Mouse (Mus musculus) heart, embryonic 16.5 days (tissue): Measurements from ENCODE around the gene Tnp2. TPM values are rescaled to one million over a fixed set of nuclear protein-coding genes. Genes with fewer than 3 reads are reported as not detected.
A peak's percentile ranks its signal among the peaks of the same experiment; 100 is the strongest.

Source experiments
- ATAC-seq: fragments of 200-750 bp; cut with Nextera tagmentation; replicated peaks from 2 replicates; pipeline ENCODE4 v1.8.0; 2017; ENCODE audit warnings: moderate number of reproducible peaks; ENCODE audit not compliant: insufficient read depth, low FRiP score; ENCODE audit errors: extremely low read depth
- H3K27ac ChIP-seq: fragments of 300-500 bp; sonication (generic); 2 replicates; pipeline ENCODE4 v1.5.1; 2014; ENCODE audit warnings: mild to moderate bottlenecking, low read length, control low read depth, moderate library complexity
- H3K27me3 ChIP-seq: fragments of 300-500 bp; sonication (generic); 2 replicates; pipeline ENCODE4 v1.6.1; 2014; ENCODE audit warnings: low read length, mixed read lengths; ENCODE audit not compliant: control insufficient read depth, insufficient read depth
- H3K36me3 ChIP-seq: fragments of 300-500 bp; sonication (generic); 2 replicates; pipeline ENCODE4 v1.6.1; 2014; ENCODE audit not compliant: control insufficient read depth, insufficient read depth
- H3K4me1 ChIP-seq: fragments of 300-500 bp; sonication (generic); 2 replicates; pipeline ENCODE4 v1.6.1; 2014; ENCODE audit warnings: low read length, mixed read lengths; ENCODE audit not compliant: control insufficient read depth, insufficient read depth
- H3K4me2 ChIP-seq: fragments of 300-500 bp; sonication (generic); 2 replicates; pipeline ENCODE4 v1.6.1; 2014; ENCODE audit warnings: low read depth, mild to moderate bottlenecking, control low read depth, low read length
- H3K4me3 ChIP-seq: fragments of 300-500 bp; sonication (generic); 2 replicates; pipeline ENCODE4 v1.5.1; 2014; ENCODE audit warnings: mild to moderate bottlenecking, control low read depth, low read length
- H3K9ac ChIP-seq: fragments of 300-500 bp; sonication (generic); 2 replicates; pipeline ENCODE4 v1.6.1; 2014; ENCODE audit warnings: low read length, control low read depth
- H3K9me3 ChIP-seq: fragments of 300-500 bp; sonication (generic); replicated peaks from 2 replicates; pipeline ENCODE4 v1.6.1; 2016; ENCODE audit warnings: low read length; ENCODE audit not compliant: control insufficient read depth
- WGBS: fragments of 180-500 bp; shearing (Covaris S2); extraction: QIAGEN DNeasy Blood & Tissue Kit; methylation state at CpG from one replicate; pipeline ENCODE4 v1.1.7; 2014; 5-methylcytosine and 5-hydroxymethylcytosine counted together
- polyA plus RNA-seq: library from polyadenylated mRNA; unstranded; fragments of >200 nt; fragmentation: Nextera tagmentation; extraction: Ambion mirVana; gene quantifications from 2 replicates; pipeline ENCODE4 v1.2.1, GENCODE M21; 2015

Gene Tnp2
- 0.47 TPM in 1 of 2 replicates, not detected in the other for polyA plus RNA-seq

DNA sequence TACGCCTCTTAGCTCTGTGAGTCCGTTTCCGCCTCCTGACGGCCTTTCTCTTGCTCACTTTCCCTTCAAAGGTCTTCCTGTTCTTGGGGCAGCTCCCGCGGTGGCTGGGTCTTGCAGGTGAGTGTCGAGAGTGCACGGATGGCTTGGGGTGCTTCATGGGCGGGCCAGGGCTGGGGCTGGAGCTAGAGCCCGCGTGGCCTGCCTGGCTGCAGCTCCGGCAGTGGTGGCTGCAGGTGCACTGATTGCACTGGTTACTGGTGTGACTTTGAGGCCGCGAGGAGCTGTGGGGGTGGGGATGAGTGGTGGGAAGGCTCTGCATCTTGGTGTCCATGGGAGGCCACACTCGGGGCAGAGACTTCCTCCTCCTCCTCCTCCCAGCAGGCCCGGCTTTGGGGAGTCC lies at the start of gene Tnp2:
TSS of gene Tnp2 (minus strand) at position 390 of the 400 bp plus-strand sequence.
- Histone ChIP-seq H3K9me3 (no peaks in the 10 kb centered on the region), H3K36me3 (no peaks in the 10 kb centered on the region), H3K4me2 (no peak within 1 kb of the TSS), H3K27ac (no peak within 1 kb of the TSS), H3K27me3 (no peaks in the 10 kb centered on the region), H3K9ac (no peak within 1 kb of the TSS), H3K4me3 (no peak within 1 kb of the TSS), H3K4me1 (peaks cover 26% of the 10 kb centered on the region)
- 54% methylated on average over 15 of the region's 16 CpGs for WGBS
- ATAC-seq, result no peak

GRCm38 (mm10) chr16:10837903-10838302 lies 49.4 kb upstream of the Tnp2 start:
- Histone ChIP-seq H3K4me3 (no peak overlapping the region), H3K4me2 (peak overlapping the region; percentile 34; the same call in 1 of the 2 replicates), H3K27ac (peak overlapping the region; percentile 82), H3K9me3 (no peaks in the 10 kb centered on the region), H3K27me3 (no peaks in the 10 kb centered on the region), H3K9ac (peak overlapping the region; percentile 18; the same call in 1 of the 2 replicates), H3K4me1 (peaks cover 38% of the 10 kb centered on the region), H3K36me3 (no peaks in the 10 kb centered on the region)
- no peak for ATAC-seq
- 68% methylated on average over 1 of the region's 1 CpGs for WGBS

DNA sequence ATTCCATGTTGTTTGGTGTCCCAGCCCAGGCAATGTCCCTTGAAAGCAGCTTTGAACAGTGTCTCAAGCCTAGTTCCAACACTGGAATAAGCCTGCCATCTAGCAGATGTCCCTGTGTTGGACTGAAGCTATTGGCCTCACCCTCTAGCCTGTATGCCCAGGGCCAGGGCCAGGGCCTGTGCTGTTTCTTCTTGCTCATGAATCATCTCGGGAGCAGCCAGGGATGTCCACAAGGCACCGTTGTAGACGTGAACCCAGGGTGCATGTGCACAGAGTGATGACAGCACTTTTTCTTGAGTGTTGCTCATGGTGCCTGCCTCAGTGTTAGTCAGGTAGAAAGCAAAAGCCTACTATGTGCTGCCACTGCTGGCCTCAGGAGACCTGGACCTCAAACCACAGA lies 48.8 kb upstream of the Tnp2 start:
- H3K9me3 ChIP-seq, result no peaks in the 10 kb centered on the region
- H3K4me3 ChIP-seq, result no peak overlapping the region
- ATAC-seq, result no peak
- H3K4me2 ChIP-seq, result no peak overlapping the region
- 0 out of 2 replicates have a peak overlapping the region, but pooled peaks have one; percentile 82 for H3K27ac ChIP-seq
- H3K27me3 ChIP-seq, result no peaks in the 10 kb centered on the region
- peaks cover 34% of the 10 kb centered on the region for H3K4me1 ChIP-seq
- H3K36me3 ChIP-seq, result no peaks in the 10 kb centered on the region
- no peak overlapping the region for H3K9ac ChIP-seq
- 78% methylated on average over 3 of the region's 3 CpGs for whole genome bisulfite sequencing

DNA sequence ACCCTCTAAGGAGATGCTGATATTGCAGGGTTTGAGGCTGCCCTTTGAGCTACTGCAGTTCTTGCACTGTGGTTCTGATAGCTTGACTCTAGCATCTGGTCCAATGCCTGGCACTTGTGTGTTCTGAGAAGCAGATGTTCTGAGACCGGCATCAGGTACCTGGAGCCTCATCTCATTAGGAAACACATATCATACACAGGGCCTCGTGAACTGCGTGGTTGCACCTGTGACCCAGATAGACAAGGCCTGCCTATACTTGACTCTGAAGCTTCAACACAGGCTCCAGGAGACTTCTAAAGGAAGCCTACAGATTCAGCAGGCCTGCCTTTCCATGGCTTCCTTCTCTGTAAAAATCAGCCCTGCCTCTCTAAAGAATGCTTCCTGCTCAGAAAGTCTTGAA lies 47.9 kb upstream of the Tnp2 start:
- WGBS, result 84% methylated on average over 3 of the region's 3 CpGs
- Histone ChIP-seq H3K27ac (no peak overlapping the region), H3K9me3 (no peaks in the 10 kb centered on the region), H3K9ac (no peak overlapping the region), H3K36me3 (no peaks in the 10 kb centered on the region), H3K4me1 (peaks cover 33% of the 10 kb centered on the region), H3K4me2 (peak overlapping the region; percentile 95; the same call in 1 of the 2 replicates), H3K4me3 (no peak overlapping the region), H3K27me3 (no peaks in the 10 kb centered on the region)
- no peak for ATAC-seq

DNA sequence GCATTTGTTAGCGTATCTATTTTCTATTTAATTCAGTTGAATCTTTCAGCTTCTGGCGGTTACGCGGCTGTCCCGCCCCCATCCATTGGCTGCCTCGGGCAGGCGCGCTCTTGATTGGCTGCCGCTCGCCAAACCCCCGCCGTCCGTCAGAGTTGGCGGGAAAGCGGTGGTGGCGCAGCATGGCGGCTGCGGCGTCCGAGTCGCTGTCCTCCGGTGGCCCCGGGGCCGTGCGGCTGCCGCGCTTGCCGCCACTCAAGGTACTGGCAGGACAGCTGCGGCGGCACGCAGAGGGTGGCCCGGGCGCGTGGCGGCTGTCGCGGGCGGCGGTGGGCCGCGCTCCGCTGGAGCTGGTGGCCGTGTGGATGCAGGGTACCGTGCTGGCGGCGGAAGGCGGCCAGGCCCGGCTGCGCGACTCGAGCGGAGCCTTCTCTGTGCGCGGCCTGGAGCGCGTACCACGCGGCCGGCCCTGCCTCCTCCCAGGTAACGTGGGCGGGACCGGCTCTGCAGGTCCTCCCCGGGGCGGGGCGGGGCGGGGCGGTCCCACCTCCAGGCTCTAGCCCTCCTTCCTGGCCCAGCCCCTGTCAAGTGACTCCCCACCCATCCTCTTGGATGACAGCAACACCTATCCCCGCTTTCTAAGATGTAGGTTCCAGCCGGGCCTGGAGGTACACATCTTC lies 46.6 kb upstream of the Tnp2 start, which contains the start of gene Rmi2:
TSS of gene Rmi2 (plus strand) at position 149 of the 677 bp plus-strand sequence.
- peak; percentile 81 for ATAC-seq
- no peaks in the 10 kb centered on the region for H3K27me3 ChIP-seq
- H3K27ac ChIP-seq, result peak within 1 kb of the TSS; percentile 81
- no peaks in the 10 kb centered on the region for H3K9me3 ChIP-seq
- H3K4me1 ChIP-seq, result peaks cover 33% of the 10 kb centered on the region
- no peaks in the 10 kb centered on the region for H3K36me3 ChIP-seq
- peak within 1 kb of the TSS; percentile 95 for H3K4me2 ChIP-seq
- WGBS, result under 1% methylated on average over 67 of the region's 69 CpGs
- peak within 1 kb of the TSS; percentile 91 for H3K9ac ChIP-seq
- H3K4me3 ChIP-seq, result peak within 1 kb of the TSS; percentile 91

GRCm38 (mm10) chr16:10834542-10834910 lies 46.1 kb upstream of the Tnp2 start:
- no peaks in the 10 kb centered on the region for H3K36me3 ChIP-seq
- 5% methylated on average over 12 of the region's 12 CpGs for WGBS
- peak overlapping the region; percentile 95 for H3K4me2 ChIP-seq
- no peak for ATAC-seq
- peaks cover 28% of the 10 kb centered on the region for H3K4me1 ChIP-seq
- no peaks in the 10 kb centered on the region for H3K27me3 ChIP-seq
- H3K9ac ChIP-seq, result peak overlapping the region; percentile 72
- H3K9me3 ChIP-seq, result no peaks in the 10 kb centered on the region
- peak overlapping the region; percentile 91 for H3K4me3 ChIP-seq
- H3K27ac ChIP-seq, result no peak overlapping the region; the same call in 1 of the 2 replicates

DNA sequence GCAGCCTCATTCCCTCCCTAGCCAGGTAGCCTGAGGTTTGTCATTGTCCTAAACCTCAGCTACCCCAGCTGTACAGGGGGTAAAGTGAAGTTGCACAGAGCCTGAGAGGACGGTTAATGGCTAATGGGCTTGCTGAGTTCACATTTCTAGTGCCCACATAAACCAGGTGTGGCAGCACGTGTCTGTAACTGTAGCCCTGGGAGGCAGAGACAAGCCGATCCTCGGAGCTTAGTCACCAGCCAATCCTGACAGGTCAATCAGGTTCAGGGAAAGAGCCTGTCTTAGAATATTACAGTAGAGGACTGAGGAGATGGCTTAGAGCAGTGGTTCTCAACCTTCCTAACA lies 40.0 kb upstream of the Tnp2 start:
- Histone ChIP-seq H3K27ac (no peak overlapping the region), H3K27me3 (no peaks in the 10 kb centered on the region), H3K4me1 (no peaks in the 10 kb centered on the region), H3K36me3 (no peaks in the 10 kb centered on the region), H3K4me2 (no peak overlapping the region), H3K4me3 (no peak overlapping the region), H3K9me3 (no peaks in the 10 kb centered on the region; the same call in 1 of the 2 replicates), H3K9ac (no peak overlapping the region)
- 62% methylated on average over 4 of the region's 4 CpGs for WGBS
- no peak for ATAC-seq

- Histone ChIP-seq H3K27ac (peak overlapping the region; percentile 23; the same call in 1 of the 2 replicates), H3K27me3 (no peaks in the 10 kb centered on the region), H3K4me3 (no peak overlapping the region), H3K4me2 (no peak overlapping the region), H3K9me3 (no peaks in the 10 kb centered on the region; the same call in 1 of the 2 replicates), H3K36me3 (no peaks in the 10 kb centered on the region), H3K4me1 (no peaks in the 10 kb centered on the region), H3K9ac (no peak overlapping the region)
- ATAC-seq, result no peak
- whole genome bisulfite sequencing, result 80% methylated on average over 7 of the region's 7 CpGs
Observed at GRCm38 (mm10) chr16:10827766-10828460, 39.5 kb upstream of the Tnp2 start.

DNA sequence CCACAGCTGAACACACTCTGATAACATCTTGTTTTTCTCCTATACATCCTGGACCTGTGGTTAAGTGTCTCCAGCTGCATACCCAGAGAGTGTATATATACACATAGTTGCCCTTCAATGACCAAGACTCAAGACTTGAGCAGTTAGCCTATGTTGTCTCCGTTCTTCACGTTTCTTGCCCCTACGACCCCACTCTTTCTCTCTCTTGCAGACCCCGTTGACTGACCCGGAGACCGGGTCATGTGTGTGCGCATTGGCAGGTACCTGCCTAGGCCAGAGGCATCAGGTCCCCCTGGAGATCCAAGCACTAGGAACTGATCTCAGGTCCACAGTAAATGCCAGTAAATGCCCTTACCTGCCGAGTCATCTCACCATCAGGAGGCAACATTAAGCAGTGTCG lies 38.8 kb upstream of the Tnp2 start:
- H3K36me3 ChIP-seq, result no peaks in the 10 kb centered on the region
- H3K9ac ChIP-seq, result no peak overlapping the region
- no peaks in the 10 kb centered on the region for H3K4me1 ChIP-seq
- no peaks in the 10 kb centered on the region; the same call in 1 of the 2 replicates for H3K9me3 ChIP-seq
- no peak overlapping the region for H3K4me2 ChIP-seq
- peak overlapping the region; percentile 23; the same call in 1 of the 2 replicates for H3K27ac ChIP-seq
- 87% methylated on average over 9 of the region's 9 CpGs for WGBS
- H3K27me3 ChIP-seq, result no peaks in the 10 kb centered on the region
- H3K4me3 ChIP-seq, result no peak overlapping the region
- no peak for ATAC-seq
